Mouse (Mus musculus): ENCODE measurements around the gene Gin1.

The Gin1 gene

DNA sequence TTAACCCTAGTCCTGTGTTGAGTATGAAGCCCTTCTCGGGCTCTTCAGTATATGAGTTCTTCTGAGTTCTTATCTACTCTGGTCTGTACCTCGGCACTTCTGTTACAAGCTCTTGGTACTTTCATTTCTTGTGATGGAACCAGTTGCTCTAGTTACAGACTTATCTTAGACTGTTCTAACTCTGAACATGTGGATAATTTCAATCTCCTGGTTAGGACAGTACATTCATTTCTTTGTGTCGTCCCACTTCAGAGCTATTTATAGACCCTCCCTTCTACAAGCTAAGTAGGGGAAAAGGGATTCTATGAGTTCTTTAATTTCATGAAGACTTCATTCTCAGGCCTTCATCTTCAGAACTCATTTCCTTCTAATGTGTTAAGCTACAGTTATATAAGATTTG is 17.7 kb downstream of the Gin1 start:
- DNase-seq (ENCODE audit: low spot score) = no peak

GRCm38 (mm10) chr1:97788490-97788889 is 18.5 kb downstream of the Gin1 start:
- no peak for DNase-seq (ENCODE audit: low spot score)

- DNase-seq (ENCODE audit: low spot score) = no peak
Observed at GRCm38 (mm10) chr1:97794110-97794509, 24.1 kb downstream of the Gin1 start.

DNA sequence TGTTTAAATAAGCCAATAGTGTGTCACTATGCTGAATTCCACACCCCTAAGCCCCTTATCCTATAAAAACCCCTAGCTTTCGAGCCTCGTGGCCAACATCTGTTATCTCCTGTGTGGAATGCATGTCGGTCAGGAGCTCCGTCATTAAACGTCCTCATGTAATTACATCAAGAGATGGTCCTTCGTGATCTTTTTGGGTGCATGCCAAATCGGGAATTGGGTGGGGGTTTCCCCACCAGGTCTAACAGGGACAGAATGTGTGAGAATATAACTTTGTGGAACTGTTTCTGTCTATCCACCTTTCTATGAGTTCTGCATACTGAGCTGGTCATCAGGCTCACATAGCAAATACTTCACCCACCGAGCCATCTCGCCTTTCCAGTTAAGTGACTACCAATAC is 26.0 kb downstream of the Gin1 start:
- DNase-seq (ENCODE audit: low spot score) = no peak

GRCm38 (mm10) chr1:97802207-97802902 is 32.4 kb downstream of the Gin1 start:
- DNase-seq (ENCODE audit: low spot score) = no peak

GRCm38 (mm10) chr1:97804520-97804919 is 34.5 kb downstream of the Gin1 start:
- no peak for DNase-seq (ENCODE audit: low spot score)

GRCm38 (mm10) chr1:97809255-97809912 is 39.4 kb downstream of the Gin1 start:
- DNase-seq (ENCODE audit: low spot score) = no peak

DNA sequence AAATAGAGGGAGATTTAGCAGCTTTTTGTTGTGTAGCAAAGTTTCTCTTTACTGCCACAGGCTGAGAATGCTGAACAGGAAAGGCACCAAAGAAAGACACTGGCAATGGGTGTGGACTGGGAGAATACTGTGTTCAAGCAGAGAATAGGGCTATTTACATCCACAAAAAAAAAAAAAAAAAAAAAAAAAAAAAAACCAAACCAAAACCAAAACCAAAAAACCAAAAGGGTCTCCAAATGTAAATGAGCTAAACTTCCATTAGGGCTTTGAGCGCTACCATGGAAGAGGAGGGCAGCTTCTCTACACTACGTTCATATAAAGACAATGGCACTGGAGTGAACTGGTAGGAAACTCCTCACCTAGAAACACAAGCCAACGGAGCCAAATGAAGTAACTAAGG is 51.3 kb downstream of the Gin1 start:
- DNase-seq (ENCODE audit: low spot score) = no peak

- no peak for DNase-seq (ENCODE audit: low spot score)
Observed at GRCm38 (mm10) chr1:97822203-97822602, 52.2 kb downstream of the Gin1 start.

- no peak for DNase-seq (ENCODE audit: low spot score)
Observed at GRCm38 (mm10) chr1:97822904-97823303, 52.9 kb downstream of the Gin1 start.

GRCm38 (mm10) chr1:97827566-97827965 is 57.6 kb downstream of the Gin1 start:
- no peak for DNase-seq (ENCODE audit: low spot score)

- no peak for DNase-seq (ENCODE audit: low spot score)
Observed at GRCm38 (mm10) chr1:97828087-97828486, 58.1 kb downstream of the Gin1 start.

- no peak for DNase-seq (ENCODE audit: low spot score)
Observed at GRCm38 (mm10) chr1:97833466-97834353, 63.7 kb downstream of the Gin1 start.

GRCm38 (mm10) chr1:97834354-97834822 is 64.4 kb downstream of the Gin1 start:
- no peak for DNase-seq (ENCODE audit: low spot score)

Measured in ovary, postnatal 14 days (tissue).